Mouse (Mus musculus) megakaryocyte-erythroid progenitor cell, adult 5 weeks (primary cell): ENCODE results near the gene Gm21977. TPM values are rescaled to one million over a fixed set of nuclear protein-coding genes. Genes with fewer than 3 reads are reported as not detected.

Experiments used
- polyA plus RNA-seq: library from polyadenylated mRNA; stranded (reverse); fragments of >175 nt; gene quantifications from 2 replicates; pipeline ENCODE4 v1.2.3, GENCODE M21; 2012

The Gm21977 gene
- not detected in 2 replicates for polyA plus RNA-seq

GRCm38 (mm10) chr14:42853377-42853776 is at the start of gene Gm21977:
Gene Gm21977, minus strand, starts transcription at chr14:42853477.

Other genes starting within 250 kb of the Gm21977 start
- not detected in 2 replicates for gene Gm3633, start 211.6 kb downstream of the Gm21977 start, polyA plus RNA-seq
- gene Gm10378, start 197.5 kb downstream of the Gm21977 start, polyA plus RNA-seq: not detected in 2 replicates
- gene Gm3015, start 84.7 kb downstream of the Gm21977 start, polyA plus RNA-seq: not detected in 2 replicates
- not detected in 2 replicates for gene Gm10377, start 55.5 kb downstream of the Gm21977 start, polyA plus RNA-seq
- not detected in 2 replicates for gene Gm8082, start 140.1 kb upstream of the Gm21977 start, polyA plus RNA-seq
- not detected in 2 replicates for gene Gm10376, start 162.2 kb upstream of the Gm21977 start, polyA plus RNA-seq
- 0.06 TPM in 1 of 2 replicates, not detected in the other for gene Gm8094, start 223.2 kb upstream of the Gm21977 start, polyA plus RNA-seq
- not detected in 2 replicates for gene Gm8104, start 247.1 kb upstream of the Gm21977 start, polyA plus RNA-seq